Mouse (Mus musculus) hematopoietic multipotent progenitor cell, adult 10-12 weeks (in vitro differentiated cells): ENCODE data around the gene Tchh. TPM values are rescaled to one million over a fixed set of nuclear protein-coding genes. Genes with fewer than 3 reads are reported as not detected.

Source experiments
- polyA plus RNA-seq: library from polyadenylated mRNA; stranded (reverse); fragments of >175 nt; gene quantifications from 2 replicates; pipeline ENCODE4 v1.2.3, GENCODE M21; 2012; ENCODE audit warnings: low replicate concordance

Tchh gene
- 0.15 and 0.62 TPM in 2 replicates for polyA plus RNA-seq

DNA sequence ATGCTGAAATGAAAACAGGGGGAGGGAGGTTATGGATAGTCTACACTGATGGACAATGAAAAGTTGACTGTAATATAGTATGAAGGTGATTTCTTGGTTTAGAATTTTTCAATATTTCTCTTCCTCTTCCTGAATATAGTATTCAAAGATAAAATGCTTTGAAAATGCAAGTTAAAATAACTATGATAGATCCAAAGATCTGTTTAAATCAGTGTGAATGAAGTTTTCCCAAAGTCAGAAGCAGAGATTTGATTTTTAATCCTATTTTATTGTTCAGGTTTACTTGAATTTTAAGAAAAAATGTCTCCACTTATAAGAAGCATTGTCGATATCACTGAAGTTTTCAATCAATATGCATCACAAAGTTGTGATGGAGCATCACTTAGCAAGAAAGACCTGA, at the start of gene Tchh:
TSS of gene Tchh (plus strand) at position 301 of the 400 bp plus-strand sequence.

DNA sequence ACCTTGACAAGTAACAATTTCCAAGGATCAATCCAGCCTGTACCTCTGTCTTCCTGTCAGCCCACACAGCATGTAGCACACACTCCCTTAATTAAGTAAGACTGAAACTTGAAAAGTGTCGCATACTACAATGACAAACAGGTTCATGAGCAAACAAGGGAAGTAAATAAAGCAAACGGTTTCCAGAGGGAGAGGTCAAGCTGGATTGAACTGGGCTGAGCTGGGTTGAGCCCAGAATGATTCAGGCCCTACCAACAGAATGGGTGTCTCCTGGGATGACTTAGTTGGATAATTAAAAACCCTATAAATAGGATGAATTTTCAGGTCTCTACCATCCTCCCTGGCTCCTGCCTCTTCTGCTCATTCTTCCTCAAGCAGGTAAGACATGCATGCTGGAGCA, 48.8 kb upstream of the Tchh start, which contains the start of gene Rptn:
TSS of gene Rptn (plus strand) at position 334 of the 400 bp plus-strand sequence.

DNA sequence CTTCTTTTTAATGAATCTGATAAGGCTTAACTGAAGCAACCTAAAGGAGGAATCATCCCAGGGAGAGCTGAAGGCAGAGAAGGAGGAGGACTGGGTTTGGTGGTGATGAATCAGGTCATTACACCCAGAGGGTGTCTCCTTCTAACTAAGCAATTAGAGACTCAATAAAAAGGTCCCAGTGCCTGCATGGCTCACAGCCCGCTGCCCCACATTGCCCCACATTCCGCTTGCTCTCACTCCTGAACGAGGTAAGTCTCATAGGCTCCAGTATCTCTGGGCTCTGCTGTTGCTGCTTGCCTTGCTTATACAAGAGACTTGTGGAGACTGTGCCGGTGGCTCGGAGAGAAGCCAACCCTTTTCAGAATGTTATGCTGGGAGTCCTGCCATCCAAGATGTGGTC, 26.4 kb downstream of the Tchh start, which contains the start of gene Tchhl1:
TSS of gene Tchhl1 (plus strand) at position 194 of the 400 bp plus-strand sequence.

Other genes starting within 250 kb of the Tchh start
- gene Flg2, start 245.1 kb upstream of the Tchh start, polyA plus RNA-seq, result not detected in 2 replicates
- 0.16 TPM in 1 of 2 replicates, not detected in the other for gene Flg, start 168.8 kb upstream of the Tchh start, polyA plus RNA-seq
- not detected in 2 replicates for gene Hrnr, start 122.6 kb upstream of the Tchh start, polyA plus RNA-seq
- not detected in 2 replicates for gene Rptn, start 48.6 kb upstream of the Tchh start, polyA plus RNA-seq
- not detected in 2 replicates for gene Tchhl1, start 26.4 kb downstream of the Tchh start, polyA plus RNA-seq
- gene S100a11, start 78.2 kb downstream of the Tchh start, polyA plus RNA-seq, result 96.4 and 129 TPM in 2 replicates
- 33.6 and 230 TPM in 2 replicates for gene S100a10, start 112.8 kb downstream of the Tchh start, polyA plus RNA-seq
- not detected in 2 replicates for gene Tdpoz2, start 210.4 kb downstream of the Tchh start, polyA plus RNA-seq
- not detected in 2 replicates for gene Tdpoz1, start 234.0 kb downstream of the Tchh start, polyA plus RNA-seq